Mouse (Mus musculus) embryonic fibroblast, embryonic 13.5 days (primary cell): ENCODE results near the gene Aldh3b3.

ENCODE experiments used
- CTCF ChIP-seq: IDR thresholded peaks from 2 replicates; pipeline ENCODE4 v1.5.1; 2011; ENCODE audit warnings: mild to moderate bottlenecking, control low read depth, low read length, moderate library complexity, borderline replicate concordance; ENCODE audit not compliant: insufficient read depth
- POLR2A ChIP-seq: IDR thresholded peaks from 2 replicates; pipeline ENCODE4 v1.6.1; 2011; ENCODE audit warnings: low read depth, mild to moderate bottlenecking, control low read depth, low read length, moderate library complexity

DNA sequence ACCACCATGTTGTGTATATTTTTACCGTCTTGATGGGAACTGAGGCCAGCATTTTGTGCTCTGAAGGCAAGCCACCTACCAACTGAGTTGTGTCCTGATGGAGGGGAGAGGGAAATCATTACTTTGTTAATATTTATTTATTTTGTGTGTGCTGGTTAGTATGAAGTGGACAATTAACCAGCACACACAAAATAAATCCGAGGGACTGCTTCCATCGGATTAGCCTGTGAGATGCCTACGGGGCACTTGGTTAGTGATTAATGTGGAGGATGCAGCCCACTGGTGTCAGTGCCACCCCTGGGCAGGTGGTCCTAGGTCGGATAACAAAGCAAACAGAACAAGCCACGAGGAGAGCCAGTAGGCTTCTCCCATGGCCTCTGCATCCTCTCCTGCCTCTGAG, 36.5 kb downstream of the Aldh3b3 start:
- TF ChIP-seq CTCF (no peak), POLR2A (no peak)
